ENCODE assay signal across 17 mouse cellular contexts in genomic region chr6:49119462-49120135, GRCm38 (mm10). TPM values are rescaled to one million over a fixed set of nuclear protein-coding genes. Genes with fewer than 3 reads are reported as not detected.
DNase-seq lines count a peak whose midpoint lies in the region; ATAC-seq and TF ChIP-seq lines count a peak whose summit lies in the region.
"Had no signal": no experiment of that assay in that cellular context is flagged by ENCODE, and none has a peak within 500 bp of the region (broad histone marks: within the 10 kb centered on the region; RNA-seq: fewer than 3 reads in every experiment).

No protein-coding gene starts in this region.

- peak; percentile 10 for DNase-seq in hindbrain, postnatal 0 days (ENCODE audit: low spot score)
- DNase-seq in hindbrain, embryonic 10.5 days (ENCODE audit: low spot score): no peak
- DNase-seq in CH12.LX (ENCODE audit: extremely low read depth): peak; percentile 29
- DNase-seq in NIH3T3 (ENCODE audit: low read depth): peak; percentile 37
- DNase-seq in thymus, adult 2 months: peak; percentile 15
- DNase-seq in ovary, postnatal 10 days (ENCODE audit: low spot score): no peak
- DNase-seq in adrenal gland, adult 8-10 months: no peak
- DNase-seq: cerebellum, adult 8-10 months; kidney, adult 2 months; kidney, postnatal 4 days; layer of hippocampus, postnatal 36 days; left cerebral cortex, postnatal 4 days; right cerebral cortex, postnatal 14 days had no signal

- in situ Hi-C loops in CH12.LX (cut with MboI; ENCODE audit: low pct_ligation_motif_present, low pct_unique_long_range_greater_than_20kb, low sequenced_read_pairs): no loop called here

- dilution Hi-C loops in CH12.LX (cut with MboI; ENCODE audit: extremely low pct_ligation_motif_present, extremely low pct_unique_long_range_greater_than_20kb, low sequenced_read_pairs): no loop called here

- ATAC-seq in hindbrain, postnatal 0 days: no peak
- ATAC-seq: liver, embryonic 12.5 days; Patski had no signal

- H3K27ac ChIP-seq in hindbrain, postnatal 0 days: no peak overlapping the region
- H3K27ac ChIP-seq in hindbrain, embryonic 10.5 days: no peak overlapping the region
- H3K27ac ChIP-seq in CH12.LX (ENCODE audit: insufficient read depth, low read depth): no peak overlapping the region
- H3K27ac ChIP-seq in thymus, adult 2 months (ENCODE audit: control insufficient read depth, insufficient read depth, low read length): no peak overlapping the region; the same call in 1 of the 2 replicates
- H3K27ac ChIP-seq: liver, embryonic 12.5 days had no signal

- H3K79me2 ChIP-seq in CH12.LX (replicated peaks; ENCODE audit: control insufficient read depth, extremely low read depth, insufficient read depth, poor library complexity, severe bottlenecking): no peaks in the 10 kb centered on the region

- TF ChIP-seq POLR2A in CH12.LX (IDR thresholded peaks at IDR 0.05; ENCODE audit: low read depth, low read length): no peak
- no peak for TF ChIP-seq POLR2A in thymus, adult 2 months (IDR thresholded peaks at IDR 0.05; ENCODE audit: control insufficient read depth, extremely low read depth, insufficient read depth, low read length, poor library complexity)

- no peaks in the 10 kb centered on the region for H3K9me3 ChIP-seq in hindbrain, postnatal 0 days (ENCODE audit: low read length)
- H3K9me3 ChIP-seq in hindbrain, embryonic 10.5 days: no peaks in the 10 kb centered on the region
- no peaks in the 10 kb centered on the region for H3K9me3 ChIP-seq in CH12.LX (replicated peaks; ENCODE audit: low read length)
- H3K9me3 ChIP-seq: liver, embryonic 12.5 days; megakaryocyte, embryonic 14.5 days had no signal

- no peaks in the 10 kb centered on the region for H3K36me3 ChIP-seq in hindbrain, postnatal 0 days (ENCODE audit: insufficient read depth, low read length)
- peaks cover 75% of the 10 kb centered on the region for H3K36me3 ChIP-seq in hindbrain, embryonic 10.5 days
- H3K36me3 ChIP-seq in CH12.LX (replicated peaks in 1 of 2; ENCODE audit: control insufficient read depth in 1 of 2, insufficient read depth in 1 of 2, low read length in 1 of 2): peaks cover 3 to 34% of the 10 kb centered on the region in 2 experiments
- H3K36me3 ChIP-seq in thymus, adult 2 months (ENCODE audit: control insufficient read depth, insufficient read depth, low read length): no peaks in the 10 kb centered on the region

- TF ChIP-seq EP300 in CH12.LX (IDR thresholded peaks at IDR 0.05; ENCODE audit: low read length): no peak

- no peak for TF ChIP-seq CTCF in hindbrain, postnatal 0 days (IDR thresholded peaks at IDR 0.05; ENCODE audit: low read depth)
- no peak for TF ChIP-seq CTCF in CH12.LX (conservative IDR thresholded peaks at IDR 0.05 in 1 of 2, IDR thresholded peaks at IDR 0.05 in 1 of 2; ENCODE audit: low read depth in 2 of 2, low read length in 2 of 2)
- TF ChIP-seq CTCF in thymus, adult 2 months (IDR thresholded peaks at IDR 0.05; ENCODE audit: borderline replicate concordance, control insufficient read depth, extremely low read depth, insufficient read depth, low read length, poor library complexity): no peak

- no peak for TF ChIP-seq RAD21 in CH12.LX (IDR thresholded peaks at IDR 0.05; ENCODE audit: low read depth, low read length)

- 65% methylated on average over 1 of the region's 1 CpGs for WGBS in hindbrain, postnatal 0 days
- 83% methylated on average over 1 of the region's 1 CpGs for WGBS in hindbrain, embryonic 10.5 days
- WGBS in thymus, adult 2 months: 7% methylated on average over 1 of the region's 1 CpGs

- no peak overlapping the region for H3K9ac ChIP-seq in hindbrain, postnatal 0 days (replicated peaks; ENCODE audit: low read length)
- H3K9ac ChIP-seq in CH12.LX (ENCODE audit: insufficient read depth, low read depth): no peak overlapping the region
- H3K9ac ChIP-seq: liver, embryonic 12.5 days had no signal

- H3K27me3 ChIP-seq in hindbrain, postnatal 0 days (ENCODE audit: insufficient read depth, low read length): no peaks in the 10 kb centered on the region
- H3K27me3 ChIP-seq in hindbrain, embryonic 10.5 days (ENCODE audit: insufficient read depth, poor library complexity, severe bottlenecking): no peaks in the 10 kb centered on the region
- no peaks in the 10 kb centered on the region for H3K27me3 ChIP-seq in CH12.LX (replicated peaks)
- no peaks in the 10 kb centered on the region for H3K27me3 ChIP-seq in thymus, adult 2 months (ENCODE audit: control insufficient read depth, insufficient read depth, low read length)
- H3K27me3 ChIP-seq: liver, embryonic 12.5 days; megakaryocyte, embryonic 14.5 days; Patski had no signal

- no peak overlapping the region for H3K4me3 ChIP-seq in hindbrain, postnatal 0 days (ENCODE audit: low read length)
- H3K4me3 ChIP-seq in hindbrain, embryonic 10.5 days: no peak overlapping the region
- no peak overlapping the region for H3K4me3 ChIP-seq in CH12.LX (replicated peaks in 1 of 3; ENCODE audit: low read depth in 2 of 3, low read length in 2 of 3, poor library complexity in 1 of 3)
- H3K4me3 ChIP-seq in thymus, adult 2 months (ENCODE audit: control insufficient read depth, insufficient read depth, low read length): no peak overlapping the region
- H3K4me3 ChIP-seq: liver, embryonic 12.5 days; megakaryocyte, embryonic 14.5 days; myocyte had no signal

- H3K4me2 ChIP-seq in hindbrain, postnatal 0 days (ENCODE audit: low read depth, low read length): no peak overlapping the region
- no peak overlapping the region for H3K4me2 ChIP-seq in CH12.LX (ENCODE audit: insufficient read depth, low read depth, poor library complexity, severe bottlenecking)
- H3K4me2 ChIP-seq: liver, embryonic 12.5 days had no signal

- H3K4me1 ChIP-seq in hindbrain, postnatal 0 days (ENCODE audit: insufficient read depth, low read length): no peaks in the 10 kb centered on the region
- H3K4me1 ChIP-seq in hindbrain, embryonic 10.5 days (replicated peaks): no peaks in the 10 kb centered on the region
- H3K4me1 ChIP-seq in CH12.LX (ENCODE audit: control insufficient read depth in 1 of 2, insufficient read depth in 2 of 2): peaks cover 13 to 57% of the 10 kb centered on the region in 2 experiments
- H3K4me1 ChIP-seq in thymus, adult 2 months (replicated peaks; ENCODE audit: control insufficient read depth, insufficient read depth, low read length): peaks cover 9% of the 10 kb centered on the region
- H3K4me1 ChIP-seq: liver, embryonic 12.5 days had no signal

TF ChIP-seq in CH12.LX, 34 proteins besides CTCF, POLR2A, EP300 and RAD21:
- TF ChIP-seq MAFK (IDR thresholded peaks at IDR 0.05; ENCODE audit: insufficient replicate concordance, low read length) (no peak), USF2 (conservative IDR thresholded peaks at IDR 0.05; ENCODE audit: low read depth, low read length) (no peak), GABPA (IDR thresholded peaks at IDR 0.05; ENCODE audit: insufficient replicate concordance, low read depth, low read length) (no peak), ETS1 (conservative IDR thresholded peaks at IDR 0.05; ENCODE audit: low read depth, low read length) (peak; percentile 51)

RNA-seq across cellular contexts. Expression of gene Malsu1, which starts 46.0 kb away (rescaled TPM):
- total RNA-seq in hindbrain, postnatal 0 days (2014; rRNA removed): 19.9 and 53.1 TPM in 2 replicates
- polyA plus RNA-seq in hindbrain, postnatal 0 days (2015; fragmentation: Nextera tagmentation; extraction: Ambion mirVana): 97.4 and 99.8 TPM in 2 replicates
- 69.7 and 79.3 TPM in 2 replicates for polyA plus RNA-seq in hindbrain, embryonic 10.5 days (2016; fragmentation: Nextera tagmentation; extraction: Ambion mirVana)
- total RNA-seq in CH12.LX (2012; rRNA removed) (35.4 and 39.0 TPM in 2 replicates), CH12.LX (2014; rRNA removed) (57.1 and 59.6 TPM in 2 replicates)
- polyA plus RNA-seq in CH12.LX (2012; ENCODE audit: insufficient read length, low read depth): 73.5 and 78.7 TPM in 2 replicates
- 21.0 and 23.8 TPM in 2 replicates for polyA plus RNA-seq in thymus, adult 2 months (2012; rRNA removed)
- total RNA-seq in adrenal gland, adult 8-10 months (2022): 10 to 100 TPM; 34.6 to 53.2 (median 41.2) TPM

Comparison
In these comparisons a context has a peak if more than half of its experiments do, and no peak if none do; other contexts are left out.
1. DNase-seq: peak in hindbrain, postnatal 0 days (single experiment), CH12.LX (single experiment), NIH3T3 (single experiment) and thymus, adult 2 months (single experiment); none in hindbrain, embryonic 10.5 days (single experiment), ovary, postnatal 10 days (single experiment) and adrenal gland, adult 8-10 months (single experiment).